Mouse (Mus musculus) midbrain, embryonic 14.5 days (tissue): ENCODE results near the gene Cfap45. TPM values are rescaled to one million over a fixed set of nuclear protein-coding genes. Genes with fewer than 3 reads are reported as not detected.

Experiments used
- ATAC-seq: fragments of 200-750 bp; cut with Nextera tagmentation; 2 replicates; pipeline ENCODE4 v1.8.0; 2017; ENCODE audit warnings: moderate number of reproducible peaks, moderate library complexity; ENCODE audit not compliant: low FRiP score, low TSS enrichment
- DNase-seq: peaks from one replicate; pipeline ENCODE4 v3.0.0-alpha.2; 2015
- H3K27ac ChIP-seq: fragments of 300-500 bp; sonication (generic); replicated peaks from 2 replicates; pipeline ENCODE4 v1.5.1; 2014; ENCODE audit warnings: mild to moderate bottlenecking, low read depth, low read length, moderate library complexity
- H3K27me3 ChIP-seq: fragments of 300-500 bp; sonication (generic); 2 replicates; pipeline ENCODE4 v1.6.1; 2014; ENCODE audit warnings: low read length, control low read depth, mixed read lengths; ENCODE audit not compliant: control insufficient read depth, insufficient read depth
- H3K36me3 ChIP-seq: fragments of 300-500 bp; sonication (generic); 2 replicates; pipeline ENCODE4 v1.6.1; 2014; ENCODE audit warnings: low read length, control low read depth; ENCODE audit not compliant: control insufficient read depth, insufficient read depth
- H3K4me1 ChIP-seq: fragments of 300-500 bp; sonication (generic); 2 replicates; pipeline ENCODE4 v1.6.1; 2014; ENCODE audit warnings: mild to moderate bottlenecking, antibody characterized with exemption, low read length, control low read depth; ENCODE audit not compliant: control insufficient read depth, insufficient read depth
- H3K4me2 ChIP-seq: fragments of 300-500 bp; sonication (generic); 2 replicates; pipeline ENCODE4 v1.6.1; 2014; ENCODE audit warnings: mild to moderate bottlenecking, low read length, moderate library complexity
- H3K4me3 ChIP-seq: fragments of 300-500 bp; sonication (generic); replicated peaks from 2 replicates; pipeline ENCODE4 v1.5.1; 2014; ENCODE audit warnings: low read depth, low read length
- H3K9ac ChIP-seq: fragments of 300-500 bp; sonication (generic); replicated peaks from 2 replicates; pipeline ENCODE4 v1.6.1; 2014; ENCODE audit warnings: mild to moderate bottlenecking, low read length, moderate library complexity
- H3K9me3 ChIP-seq: fragments of 300-500 bp; sonication (generic); 2 replicates; pipeline ENCODE4 v1.6.1; 2016; ENCODE audit warnings: low read length, control low read depth, mixed read lengths; ENCODE audit not compliant: control insufficient read depth
- WGBS: fragments of 180-500 bp; shearing (Covaris S2); extraction: QIAGEN DNeasy Blood & Tissue Kit; methylation state at CpG from one replicate; pipeline ENCODE4 v1.1.7; 2014; 5-methylcytosine and 5-hydroxymethylcytosine counted together
- polyA plus RNA-seq: library from polyadenylated mRNA; unstranded; fragments of >200 nt; fragmentation: Nextera tagmentation; extraction: Ambion mirVana; gene quantifications from 2 replicates; pipeline ENCODE4 v1.2.1, GENCODE M21; 2014

The Cfap45 gene
- polyA plus RNA-seq, 1 experiment from 2014 or later, result 1.9 TPM

GRCm38 (mm10) chr1:172584271-172584670, 63.7 kb downstream of the Cfap45 start:
- Histone ChIP-seq H3K4me2 (no peak overlapping the region), H3K4me3 (no peak overlapping the region), H3K9me3 (no peaks in the 10 kb centered on the region), H3K27me3 (no peaks in the 10 kb centered on the region), H3K27ac (no peak overlapping the region), H3K36me3 (no peaks in the 10 kb centered on the region), H3K9ac (no peak overlapping the region), H3K4me1 (peaks cover 12% of the 10 kb centered on the region)
- WGBS, result 86% methylated on average over 6 of the region's 6 CpGs
- ATAC-seq (no peak), DNase-seq (no peak)

GRCm38 (mm10) chr1:172585026-172585425, 64.4 kb downstream of the Cfap45 start:
- DNase-seq (no peak), ATAC-seq (peak; percentile 1; the same call in 1 of the 2 replicates)
- 46% methylated on average over 4 of the region's 4 CpGs for WGBS
- Histone ChIP-seq H3K4me1 (peaks cover 12% of the 10 kb centered on the region), H3K36me3 (no peaks in the 10 kb centered on the region), H3K4me2 (0 out of 2 replicates have a peak overlapping the region, but pooled peaks have one; percentile 28), H3K9me3 (no peaks in the 10 kb centered on the region), H3K9ac (no peak overlapping the region), H3K27ac (no peak overlapping the region), H3K27me3 (no peaks in the 10 kb centered on the region), H3K4me3 (no peak overlapping the region)

GRCm38 (mm10) chr1:172585612-172586567, 65.3 kb downstream of the Cfap45 start:
- H3K27me3 ChIP-seq, result no peaks in the 10 kb centered on the region
- H3K4me2 ChIP-seq, result peak overlapping the region; percentile 28
- no peaks in the 10 kb centered on the region for H3K36me3 ChIP-seq
- peak; percentile 64 for DNase-seq
- H3K27ac ChIP-seq, result peak overlapping the region; percentile 37
- 14% methylated on average over 26 of the region's 26 CpGs for WGBS
- H3K9ac ChIP-seq, result peak overlapping the region; percentile 26; the same call in 1 of the 2 replicates
- H3K9me3 ChIP-seq, result no peaks in the 10 kb centered on the region
- no peak overlapping the region for H3K4me3 ChIP-seq
- H3K4me1 ChIP-seq, result peaks cover 12% of the 10 kb centered on the region
- peak; percentile 60; the same call in 1 of the 2 replicates for ATAC-seq

- WGBS, result 86% methylated on average over 7 of the region's 7 CpGs
Observed at GRCm38 (mm10) chr1:172590385-172590784, 69.8 kb downstream of the Cfap45 start, which contains the start of gene Slamf8. Gene Slamf8, minus strand, starts transcription at chr1:172590568.

GRCm38 (mm10) chr1:172593321-172593720, 72.7 kb downstream of the Cfap45 start:
- no peak for ATAC-seq
- H3K4me1 ChIP-seq, result no peaks in the 10 kb centered on the region
- no peak overlapping the region for H3K4me2 ChIP-seq
- no peak overlapping the region for H3K4me3 ChIP-seq
- DNase-seq, result no peak
- no peak overlapping the region for H3K9ac ChIP-seq
- H3K36me3 ChIP-seq, result no peaks in the 10 kb centered on the region
- no peak overlapping the region for H3K27ac ChIP-seq
- H3K9me3 ChIP-seq, result no peaks in the 10 kb centered on the region
- 67% methylated on average over 3 of the region's 3 CpGs for WGBS
- no peaks in the 10 kb centered on the region for H3K27me3 ChIP-seq

More at GRCm38 (mm10) chr1:172590385-172590784, 69.8 kb downstream of the Cfap45 start, which contains the start of gene Slamf8:
- Histone ChIP-seq H3K9ac (no peak within 1 kb of the TSS), H3K9me3 (no peaks in the 10 kb centered on the region), H3K36me3 (no peaks in the 10 kb centered on the region), H3K27me3 (no peaks in the 10 kb centered on the region), H3K4me2 (no peak within 1 kb of the TSS), H3K27ac (no peak within 1 kb of the TSS), H3K4me3 (no peak within 1 kb of the TSS), H3K4me1 (peaks cover 12% of the 10 kb centered on the region)
- ATAC-seq, result no peak
- DNase-seq, result no peak

- ATAC-seq, result no peak
- H3K27me3 ChIP-seq, result no peaks in the 10 kb centered on the region
- 87% methylated on average over 2 of the region's 2 CpGs for WGBS
Observed at GRCm38 (mm10) chr1:172593956-172594355, 73.4 kb downstream of the Cfap45 start.

GRCm38 (mm10) chr1:172594495-172594894, 73.9 kb downstream of the Cfap45 start:
- no peak overlapping the region for H3K27ac ChIP-seq
- H3K4me3 ChIP-seq, result no peak overlapping the region
- H3K27me3 ChIP-seq, result no peaks in the 10 kb centered on the region
- ATAC-seq, result no peak
- H3K9ac ChIP-seq, result no peak overlapping the region
- no peaks in the 10 kb centered on the region for H3K36me3 ChIP-seq
- H3K9me3 ChIP-seq, result no peaks in the 10 kb centered on the region
- peak; percentile 76 for DNase-seq
- no peak overlapping the region for H3K4me2 ChIP-seq
- H3K4me1 ChIP-seq, result no peaks in the 10 kb centered on the region

More at GRCm38 (mm10) chr1:172593956-172594355, 73.4 kb downstream of the Cfap45 start:
- Histone ChIP-seq H3K27ac (no peak overlapping the region), H3K36me3 (no peaks in the 10 kb centered on the region), H3K4me1 (no peaks in the 10 kb centered on the region), H3K4me3 (no peak overlapping the region), H3K9ac (no peak overlapping the region), H3K4me2 (no peak overlapping the region), H3K9me3 (no peaks in the 10 kb centered on the region)
- no peak for DNase-seq
